Mouse (Mus musculus) brown adipose tissue, adult 24 weeks (tissue): ENCODE results near the gene Spaca7. TPM values are rescaled to one million over a fixed set of nuclear protein-coding genes. Genes with fewer than 3 reads are reported as not detected.

Experiments
- H3K27ac ChIP-seq: fragments of 200-500 bp; replicated peaks from 2 replicates; pipeline ENCODE4 v1.5.1; 2012; ENCODE audit warnings: low read depth, mild to moderate bottlenecking, low read length
- H3K4me1 ChIP-seq: fragments of 200-500 bp; 2 replicates; pipeline ENCODE4 v1.6.1; 2012; ENCODE audit warnings: low read length, mixed read lengths; ENCODE audit not compliant: control insufficient read depth, insufficient read depth, insufficient read length
- H3K4me3 ChIP-seq: fragments of 200-500 bp; 2 replicates; pipeline ENCODE4 v1.5.1; 2012; ENCODE audit warnings: low read depth, mild to moderate bottlenecking, low read length, moderate library complexity; ENCODE audit not compliant: insufficient read depth
- polyA plus RNA-seq: library from polyadenylated mRNA; stranded (reverse); fragments of >200 nt; gene quantifications from 2 replicates; pipeline ENCODE4 v1.2.4, GENCODE M21; 2012; ENCODE audit not compliant: missing spikeins, insufficient read depth, insufficient read length

Gene Spaca7
- not detected in 2 replicates for polyA plus RNA-seq

- Histone ChIP-seq H3K4me1 (no peaks in the 10 kb centered on the region), H3K27ac (no peak within 1 kb of the TSS), H3K4me3 (no peak within 1 kb of the TSS)
Observed at GRCm38 (mm10) chr8:12572814-12573534, at the start of gene Spaca7. Gene Spaca7 (plus strand): TSS chr8:12573029.

GRCm38 (mm10) chr8:12524279-12524678 is 48.5 kb upstream of the Spaca7 start:
- no peaks in the 10 kb centered on the region for H3K4me1 ChIP-seq
- no peak overlapping the region for H3K27ac ChIP-seq
- H3K4me3 ChIP-seq = no peak overlapping the region

GRCm38 (mm10) chr8:12528659-12529058 is 44.2 kb upstream of the Spaca7 start:
- Histone ChIP-seq H3K4me1 (no peaks in the 10 kb centered on the region), H3K27ac (no peak overlapping the region), H3K4me3 (no peak overlapping the region)

GRCm38 (mm10) chr8:12535617-12536016 is 37.2 kb upstream of the Spaca7 start:
- Histone ChIP-seq H3K4me3 (no peak overlapping the region), H3K4me1 (no peaks in the 10 kb centered on the region), H3K27ac (no peak overlapping the region)

- Histone ChIP-seq H3K4me3 (no peak overlapping the region), H3K4me1 (no peaks in the 10 kb centered on the region), H3K27ac (no peak overlapping the region)
Observed at GRCm38 (mm10) chr8:12536306-12536705, 36.5 kb upstream of the Spaca7 start.

GRCm38 (mm10) chr8:12545236-12545635 is 27.6 kb upstream of the Spaca7 start:
- H3K4me3 ChIP-seq = no peak overlapping the region
- no peak overlapping the region for H3K27ac ChIP-seq
- H3K4me1 ChIP-seq = no peaks in the 10 kb centered on the region

- H3K4me1 ChIP-seq = no peaks in the 10 kb centered on the region
- no peak overlapping the region for H3K27ac ChIP-seq
- no peak overlapping the region for H3K4me3 ChIP-seq
Observed at GRCm38 (mm10) chr8:12545671-12546070, 27.2 kb upstream of the Spaca7 start.

- no peaks in the 10 kb centered on the region for H3K4me1 ChIP-seq
- no peak overlapping the region for H3K4me3 ChIP-seq
- no peak overlapping the region for H3K27ac ChIP-seq
Observed at GRCm38 (mm10) chr8:12547466-12548220, 25.2 kb upstream of the Spaca7 start.

- H3K27ac ChIP-seq = no peak overlapping the region
- no peak overlapping the region for H3K4me3 ChIP-seq
- no peaks in the 10 kb centered on the region for H3K4me1 ChIP-seq
Observed at GRCm38 (mm10) chr8:12548255-12548654, 24.6 kb upstream of the Spaca7 start.

GRCm38 (mm10) chr8:12548680-12549079 is 24.1 kb upstream of the Spaca7 start:
- Histone ChIP-seq H3K4me1 (no peaks in the 10 kb centered on the region), H3K27ac (no peak overlapping the region), H3K4me3 (no peak overlapping the region)

- Histone ChIP-seq H3K4me3 (no peak overlapping the region), H3K4me1 (no peaks in the 10 kb centered on the region), H3K27ac (no peak overlapping the region)
Observed at GRCm38 (mm10) chr8:12555515-12556145, 17.2 kb upstream of the Spaca7 start.

- Histone ChIP-seq H3K27ac (no peak overlapping the region), H3K4me1 (no peaks in the 10 kb centered on the region), H3K4me3 (no peak overlapping the region)
Observed at GRCm38 (mm10) chr8:12558786-12559185, 14.0 kb upstream of the Spaca7 start.

GRCm38 (mm10) chr8:12561403-12561960 is 11.3 kb upstream of the Spaca7 start:
- Histone ChIP-seq H3K4me3 (no peak overlapping the region), H3K27ac (no peak overlapping the region), H3K4me1 (no peaks in the 10 kb centered on the region)

- H3K4me3 ChIP-seq = no peak overlapping the region
- H3K4me1 ChIP-seq = no peaks in the 10 kb centered on the region
- no peak overlapping the region for H3K27ac ChIP-seq
Observed at GRCm38 (mm10) chr8:12564307-12564706, 8.5 kb upstream of the Spaca7 start.

GRCm38 (mm10) chr8:12565488-12565887 is 7.3 kb upstream of the Spaca7 start:
- no peak overlapping the region for H3K4me3 ChIP-seq
- H3K27ac ChIP-seq = no peak overlapping the region
- H3K4me1 ChIP-seq = no peaks in the 10 kb centered on the region
